Mouse (Mus musculus) kidney, postnatal 0 days (tissue): ENCODE measurements around the gene Dgkq. TPM values are rescaled to one million over a fixed set of nuclear protein-coding genes. Genes with fewer than 3 reads are reported as not detected.
"Not testable (repeated sequence)": the region's sequence is repeated elsewhere in the genome, so short reads cannot be mapped to it uniquely, and the experiment has no call there.

Source experiments
- ATAC-seq: fragments of 200-750 bp; cut with Nextera tagmentation; replicated peaks from 2 replicates; pipeline ENCODE4 v1.8.0; 2017; ENCODE audit warnings: low read depth, moderate number of reproducible peaks, moderate TSS enrichment, moderate library complexity; ENCODE audit not compliant: low FRiP score
- DNase-seq: peaks from one replicate; pipeline ENCODE4 v3.0.0-alpha.2; 2016; ENCODE audit warnings: low spot score
- H3K27ac ChIP-seq: fragments of 300-500 bp; sonication (generic); 2 replicates; pipeline ENCODE4 v1.5.1; 2014; ENCODE audit warnings: mild to moderate bottlenecking
- H3K27me3 ChIP-seq: fragments of 300-500 bp; sonication (generic); 2 replicates; pipeline ENCODE4 v1.6.1; 2014; ENCODE audit warnings: low read length, mixed read lengths; ENCODE audit not compliant: insufficient read depth
- H3K36me3 ChIP-seq: fragments of 300-500 bp; sonication (generic); 2 replicates; pipeline ENCODE4 v1.6.1; 2014; ENCODE audit warnings: low read length, mixed read lengths; ENCODE audit not compliant: insufficient read depth
- H3K4me1 ChIP-seq: fragments of 300-500 bp; sonication (generic); replicated peaks from 2 replicates; pipeline ENCODE4 v1.6.1; 2014; ENCODE audit warnings: antibody characterized with exemption, low read length, mixed read lengths; ENCODE audit not compliant: insufficient read depth
- H3K4me2 ChIP-seq: fragments of 300-500 bp; sonication (generic); 2 replicates; pipeline ENCODE4 v1.6.1; 2014; ENCODE audit warnings: mild to moderate bottlenecking, low read length, moderate library complexity, mixed read lengths
- H3K4me3 ChIP-seq: fragments of 300-500 bp; sonication (generic); replicated peaks from 2 replicates; pipeline ENCODE4 v1.5.1; 2014; ENCODE audit warnings: low read depth, low read length
- H3K9ac ChIP-seq: fragments of 300-500 bp; sonication (generic); 2 replicates; pipeline ENCODE4 v1.6.1; 2014; ENCODE audit warnings: low read depth, low read length
- H3K9me3 ChIP-seq: fragments of 300-500 bp; sonication (generic); replicated peaks from 2 replicates; pipeline ENCODE4 v1.6.1; 2016; ENCODE audit warnings: low read length, inconsistent platforms, mixed read lengths
- CTCF ChIP-seq: IDR thresholded peaks from 2 replicates; pipeline ENCODE4 v1.5.1; 2016; ENCODE audit warnings: antibody characterized with exemption, low read depth, mild to moderate bottlenecking, moderate library complexity
- WGBS: fragments of 180-500 bp; shearing (Covaris S2); extraction: QIAGEN DNeasy Blood & Tissue Kit; methylation state at CpG from one replicate; pipeline ENCODE4 v1.1.7; 2014; 5-methylcytosine and 5-hydroxymethylcytosine counted together
- polyA plus RNA-seq: library from polyadenylated mRNA; unstranded; fragments of >200 nt; fragmentation: Nextera tagmentation; extraction: Ambion mirVana; gene quantifications from 2 replicates; pipeline ENCODE4 v1.2.1, GENCODE M21; 2015

Dgkq gene
- polyA plus RNA-seq, 1 experiment from 2014 or later: 6.9 TPM

- H3K27me3 ChIP-seq: no peaks in the 10 kb centered on the region
- 84% methylated on average over 2 of the region's 2 CpGs for WGBS
- no peak for DNase-seq
- no peak overlapping the region for H3K9ac ChIP-seq
- peaks cover 37% of the 10 kb centered on the region for H3K36me3 ChIP-seq
- H3K9me3 ChIP-seq: no peaks in the 10 kb centered on the region
- TF ChIP-seq CTCF: no peak
- no peak overlapping the region for H3K4me3 ChIP-seq
- no peak for ATAC-seq
- no peaks in the 10 kb centered on the region for H3K4me1 ChIP-seq
- H3K4me2 ChIP-seq: no peak overlapping the region
- no peak overlapping the region for H3K27ac ChIP-seq
Measured at GRCm38 (mm10) chr5:108647311-108647710, 22.2 kb downstream of the Dgkq start.

- H3K4me3 ChIP-seq: no peak overlapping the region
- TF ChIP-seq CTCF: no peak
- H3K27ac ChIP-seq: no peak overlapping the region
- DNase-seq (no peak), ATAC-seq (no peak)
- H3K27me3 ChIP-seq: no peaks in the 10 kb centered on the region
- WGBS: 89% methylated on average over 3 of the region's 3 CpGs
- H3K4me2 ChIP-seq: no peak overlapping the region
- no peaks in the 10 kb centered on the region for H3K4me1 ChIP-seq
- peaks cover 39% of the 10 kb centered on the region for H3K36me3 ChIP-seq
- no peak overlapping the region for H3K9ac ChIP-seq
- H3K9me3 ChIP-seq: no peaks in the 10 kb centered on the region
Measured at GRCm38 (mm10) chr5:108646343-108646660, 23.2 kb downstream of the Dgkq start.

- Histone ChIP-seq H3K4me3 (no peak overlapping the region), H3K27me3 (no peaks in the 10 kb centered on the region), H3K27ac (no peak overlapping the region), H3K9me3 (no peaks in the 10 kb centered on the region), H3K9ac (no peak overlapping the region), H3K4me1 (no peaks in the 10 kb centered on the region), H3K36me3 (peaks cover 39% of the 10 kb centered on the region), H3K4me2 (no peak overlapping the region)
- WGBS: 91% methylated on average over 9 of the region's 9 CpGs
- ATAC-seq (no peak), DNase-seq (no peak)
- no peak; the same call in 1 of the 2 replicates for TF ChIP-seq CTCF
Measured at GRCm38 (mm10) chr5:108645651-108646342, 23.7 kb downstream of the Dgkq start.

GRCm38 (mm10) chr5:108643674-108644073 is 25.8 kb downstream of the Dgkq start:
- no peaks in the 10 kb centered on the region for H3K4me1 ChIP-seq
- H3K9me3 ChIP-seq: no peaks in the 10 kb centered on the region
- no peak for DNase-seq
- H3K9ac ChIP-seq: no peak overlapping the region
- WGBS: 90% methylated on average over 2 of the region's 2 CpGs
- no peak overlapping the region for H3K27ac ChIP-seq
- no peak overlapping the region for H3K4me2 ChIP-seq
- no peak overlapping the region for H3K4me3 ChIP-seq
- TF ChIP-seq CTCF: no peak
- no peak for ATAC-seq
- peaks cover 34% of the 10 kb centered on the region for H3K36me3 ChIP-seq
- H3K27me3 ChIP-seq: no peaks in the 10 kb centered on the region

- WGBS: 72% methylated on average over 4 of the region's 4 CpGs
- no peak overlapping the region for H3K4me2 ChIP-seq
- DNase-seq: no peak
Measured at GRCm38 (mm10) chr5:108636172-108636571, 33.3 kb downstream of the Dgkq start.

GRCm38 (mm10) chr5:108634088-108634487 is 35.4 kb downstream of the Dgkq start:
- 92% methylated on average over 2 of the region's 3 CpGs for WGBS
- not testable (repeated sequence) for H3K4me1 ChIP-seq, H3K4me2 ChIP-seq, H3K9ac ChIP-seq, H3K27ac ChIP-seq, H3K4me3 ChIP-seq, H3K27me3 ChIP-seq, H3K9me3 ChIP-seq, DNase-seq, H3K36me3 ChIP-seq, ATAC-seq

More at GRCm38 (mm10) chr5:108636172-108636571, 33.3 kb downstream of the Dgkq start:
- TF ChIP-seq CTCF: no peak
- no peak overlapping the region for H3K9ac ChIP-seq
- H3K4me3 ChIP-seq: no peak overlapping the region
- no peaks in the 10 kb centered on the region for H3K4me1 ChIP-seq
- no peaks in the 10 kb centered on the region for H3K36me3 ChIP-seq
- ATAC-seq: no peak
- no peaks in the 10 kb centered on the region for H3K9me3 ChIP-seq
- H3K27ac ChIP-seq: no peak overlapping the region
- no peaks in the 10 kb centered on the region for H3K27me3 ChIP-seq

- H3K27ac ChIP-seq: no peak overlapping the region
- H3K4me1 ChIP-seq: no peaks in the 10 kb centered on the region
- WGBS: 75% methylated on average over 4 of the region's 4 CpGs
- no peak overlapping the region for H3K4me3 ChIP-seq
- ATAC-seq (no peak), DNase-seq (no peak)
- no peaks in the 10 kb centered on the region for H3K9me3 ChIP-seq
- H3K9ac ChIP-seq: no peak overlapping the region
- no peaks in the 10 kb centered on the region for H3K27me3 ChIP-seq
- no peak overlapping the region for H3K4me2 ChIP-seq
- no peaks in the 10 kb centered on the region for H3K36me3 ChIP-seq
- no peak for TF ChIP-seq CTCF
Measured at GRCm38 (mm10) chr5:108633676-108634075, 35.8 kb downstream of the Dgkq start.
